Mouse (Mus musculus): Measurements from ENCODE around the gene Arih2.

GRCm38 (mm10) chr9:108577934-108578544 is 71.1 kb downstream of the Arih2 start:
- TF ChIP-seq CTCF (IDR thresholded peaks at IDR 0.05; ENCODE audit: extremely low read depth, insufficient read depth, low read length): no peak
- no peak for TF ChIP-seq POLR2A (IDR thresholded peaks at IDR 0.05; ENCODE audit: extremely low read depth, insufficient read depth, low read length)
